Mouse (Mus musculus) hematopoietic stem cell, adult 5-6 weeks (primary cell): ENCODE measurements around the gene Maco1. TPM values are rescaled to one million over a fixed set of nuclear protein-coding genes. Genes with fewer than 3 reads are reported as not detected.
"Not testable (repeated sequence)": the region's sequence is repeated elsewhere in the genome, so short reads cannot be mapped to it uniquely, and the experiment has no call there.

Experiments used
- ATAC-seq, 2 experiments: fragments of 125-278 bp in 1 of 2; replicated peaks in 1 of 2; 2 replicates each; pipeline ENCODE4 v1.8.0; 2016 to 2017; ENCODE audit warnings: inconsistent platforms in 2 of 2, mild to moderate bottlenecking in 2 of 2, moderate number of reproducible peaks in 2 of 2, low read depth in 1 of 2, moderate TSS enrichment in 1 of 2; ENCODE audit not compliant: low FRiP score in 2 of 2, poor library complexity in 2 of 2, severe bottlenecking in 2 of 2, insufficient read depth in 1 of 2, low TSS enrichment in 1 of 2
- total RNA-seq: library from RNA; stranded (forward); fragments of 172-1452, 232-1000 nt; gene quantifications from 2 replicates; pipeline ENCODE4 v1.2.3, GENCODE M21; 2017

The Maco1 gene
- total RNA-seq, 1 experiment from 2014 or later: 79.2 TPM

DNA sequence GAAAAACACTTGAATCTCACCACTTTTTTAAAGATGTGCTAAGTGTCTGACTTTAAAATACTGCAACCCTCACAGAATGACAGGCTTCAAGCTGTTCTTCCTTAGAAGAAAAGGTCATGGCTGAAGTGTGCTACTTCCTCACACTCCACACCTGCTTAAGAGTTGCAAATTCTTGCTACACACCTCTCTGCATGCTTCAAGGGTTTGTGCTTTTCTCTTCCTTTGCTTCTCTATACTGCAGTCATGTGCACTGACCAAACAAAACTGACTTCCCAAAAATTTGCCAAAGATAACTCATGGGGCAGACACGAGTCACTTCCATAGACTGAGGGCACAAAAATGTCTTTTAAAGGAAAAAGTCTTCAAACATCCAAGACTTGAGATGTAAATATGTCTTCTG, 14.9 kb downstream of the Maco1 start:
- peak in 1 of 2 experiments; percentile 32; a peak in 1 of 4 replicates for ATAC-seq

DNA sequence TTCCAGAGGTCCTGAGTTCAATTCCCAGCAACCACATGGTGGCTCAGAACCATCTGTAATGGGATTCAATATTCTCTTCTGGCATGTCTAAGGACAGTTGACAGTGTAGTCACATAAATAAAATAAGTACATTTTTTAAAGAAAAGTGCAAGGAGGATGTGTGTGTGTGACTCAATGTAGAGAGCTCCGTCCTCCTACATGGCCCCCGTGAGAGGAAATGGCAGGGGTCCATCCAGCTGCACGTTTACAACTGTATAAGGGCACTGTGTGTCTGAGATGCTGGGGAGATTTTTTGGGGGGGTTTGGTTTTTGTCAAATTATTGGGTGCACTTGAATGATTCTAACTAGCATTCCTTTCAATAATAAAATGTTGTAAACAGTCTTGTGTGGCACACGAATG, 17.7 kb downstream of the Maco1 start:
- no peak for ATAC-seq

DNA sequence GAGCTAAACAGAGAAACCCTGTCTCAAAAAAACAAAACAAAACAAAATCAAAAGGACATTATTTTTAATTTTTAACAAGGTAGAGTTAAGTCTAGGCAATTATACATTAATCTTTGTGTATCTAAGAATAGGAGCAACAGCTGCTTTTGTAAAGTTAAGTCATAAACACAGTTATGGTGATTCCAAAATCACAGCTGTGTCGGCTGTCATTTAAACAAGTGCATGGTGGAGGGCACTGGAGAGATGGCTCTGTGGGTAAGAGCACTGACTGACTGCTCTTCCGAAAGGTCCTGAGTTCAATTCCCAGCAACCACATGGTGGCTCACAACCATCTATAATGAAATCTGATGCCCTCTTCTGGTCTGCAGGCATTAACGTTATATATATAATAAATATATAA, 21.2 kb downstream of the Maco1 start:
- no peak for ATAC-seq

DNA sequence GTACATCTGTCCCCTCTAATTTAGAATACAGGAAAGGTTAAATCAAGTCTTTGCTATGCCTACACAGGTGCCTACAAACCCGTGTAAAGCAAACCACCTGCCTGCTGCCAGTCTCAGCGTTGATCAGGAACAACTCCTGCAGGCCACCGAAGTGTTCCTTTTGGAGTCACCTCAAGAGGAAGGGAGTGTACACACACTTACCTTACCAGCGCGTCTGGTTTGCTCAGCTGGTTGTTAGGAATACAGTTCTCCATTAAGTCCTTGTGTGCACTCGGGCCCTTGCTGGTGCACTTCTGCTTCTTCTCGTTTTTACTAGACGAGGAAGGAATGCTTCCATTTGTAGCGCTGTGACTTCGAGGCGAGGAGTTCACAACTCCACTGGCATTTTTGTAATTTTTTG, 25.3 kb downstream of the Maco1 start:
- ATAC-seq: no peak

DNA sequence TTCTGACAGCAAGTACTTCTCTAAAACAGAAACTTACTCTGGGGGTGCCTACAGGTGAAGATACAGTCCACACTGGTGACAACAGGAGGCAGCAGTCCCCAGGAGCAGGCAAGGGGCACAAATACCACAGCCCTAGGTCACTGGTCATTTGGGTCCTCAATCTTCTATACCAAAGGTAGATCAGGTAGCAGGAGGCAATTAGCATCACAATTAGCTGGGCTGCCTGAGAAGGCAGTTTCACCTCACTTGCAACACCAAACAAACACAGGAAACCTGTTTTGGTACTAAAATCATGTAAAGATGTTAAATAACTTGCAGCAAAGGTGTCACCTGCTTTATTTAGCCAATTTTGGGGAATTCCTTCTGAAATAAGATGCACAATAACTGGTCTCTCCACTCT, 26.8 kb downstream of the Maco1 start:
- no peak for ATAC-seq

DNA sequence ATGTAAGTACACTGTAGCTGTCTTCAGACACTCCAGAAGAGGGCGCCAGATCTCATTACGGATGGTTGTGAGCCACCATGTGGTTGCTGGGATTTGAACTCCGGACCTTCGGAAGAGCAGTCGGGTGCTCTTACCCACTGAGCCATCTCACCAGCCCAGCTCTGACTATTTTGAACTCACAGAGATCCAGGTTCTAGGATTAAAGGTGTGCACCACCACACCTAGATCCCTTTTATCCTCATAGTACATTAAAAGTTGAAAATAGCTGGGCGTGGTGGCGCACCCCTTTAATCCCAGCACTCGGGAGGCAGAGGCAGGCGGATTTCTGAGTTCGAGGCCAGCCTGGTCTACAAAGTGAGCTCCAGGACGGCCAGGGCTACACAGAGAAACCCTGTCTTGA, 27.3 kb downstream of the Maco1 start:
- ATAC-seq: not testable (repeated sequence)

DNA sequence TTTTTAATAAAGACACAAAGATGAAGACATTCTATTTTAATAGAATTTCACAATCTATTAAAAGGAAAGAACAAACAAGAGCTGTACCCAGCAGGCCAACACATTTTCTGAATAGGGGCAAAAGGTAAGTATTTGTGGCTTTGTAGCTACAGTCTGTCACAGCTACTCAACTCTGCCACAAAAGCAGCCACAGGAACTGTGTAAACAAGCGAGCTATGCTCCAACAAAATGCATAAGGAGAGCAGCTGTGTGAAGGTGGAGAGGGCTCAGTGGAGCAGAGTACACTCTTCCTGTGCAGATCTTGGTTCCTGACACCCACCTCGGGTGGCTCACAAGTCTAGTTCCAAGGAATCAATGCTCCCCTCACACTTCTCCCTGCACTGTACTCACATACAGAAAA, 29.6 kb downstream of the Maco1 start:
- ATAC-seq: no peak

DNA sequence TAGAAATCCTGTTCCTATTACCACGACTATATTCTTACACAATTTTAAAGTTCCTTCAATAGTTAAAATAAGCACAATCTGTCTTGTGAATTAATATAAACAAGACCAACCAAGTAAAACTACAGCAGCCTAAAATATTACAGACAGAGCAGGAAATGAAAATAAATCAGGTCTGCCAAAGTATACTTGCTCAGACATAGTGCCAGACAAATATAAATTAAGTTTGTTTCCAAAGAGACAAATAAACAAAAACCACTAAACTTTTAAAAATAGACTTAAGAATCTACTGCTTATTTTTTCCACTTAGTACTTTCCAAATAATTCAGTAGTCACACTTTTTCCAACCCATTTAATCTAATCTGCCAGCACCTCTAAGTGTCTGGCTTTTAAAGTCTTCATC, 32.1 kb downstream of the Maco1 start:
- ATAC-seq: no peak

DNA sequence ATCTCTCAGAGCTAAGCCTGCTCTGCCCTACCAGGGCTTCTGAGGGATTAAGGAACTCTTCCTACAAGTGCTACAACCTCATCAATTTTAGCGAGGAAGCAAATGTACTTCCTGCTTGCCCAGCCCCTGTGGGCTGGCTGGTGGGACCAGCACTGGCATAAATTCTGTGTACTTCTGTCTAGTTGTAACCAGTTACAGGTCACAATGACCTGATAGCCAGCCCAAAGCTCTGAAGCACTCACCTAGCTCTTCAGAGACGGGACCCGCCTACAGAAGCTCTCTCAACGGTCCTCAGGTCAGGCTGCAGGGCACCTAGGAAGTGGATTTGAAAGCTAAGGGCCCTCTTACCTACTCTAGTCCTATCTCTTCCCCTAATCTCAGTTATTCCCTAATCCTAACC, 35.4 kb downstream of the Maco1 start:
- no peak for ATAC-seq

DNA sequence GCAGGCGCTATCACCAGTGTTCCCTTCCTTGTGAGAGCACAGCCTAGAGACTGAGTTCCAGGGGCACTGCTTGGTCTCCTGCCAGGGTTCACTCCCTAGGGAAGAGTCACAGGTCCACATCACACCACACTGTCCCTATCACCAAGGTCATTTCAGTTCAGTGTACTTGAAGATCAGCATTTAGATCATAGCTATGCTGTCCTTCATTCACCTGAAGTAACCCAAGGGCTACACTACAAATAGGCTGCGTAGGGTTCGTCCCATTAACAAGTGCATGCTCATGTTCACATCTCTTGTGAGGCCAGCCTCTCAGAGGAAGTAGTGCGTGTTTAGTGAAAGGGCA, 38.9 kb downstream of the Maco1 start:
- ATAC-seq: no peak

DNA sequence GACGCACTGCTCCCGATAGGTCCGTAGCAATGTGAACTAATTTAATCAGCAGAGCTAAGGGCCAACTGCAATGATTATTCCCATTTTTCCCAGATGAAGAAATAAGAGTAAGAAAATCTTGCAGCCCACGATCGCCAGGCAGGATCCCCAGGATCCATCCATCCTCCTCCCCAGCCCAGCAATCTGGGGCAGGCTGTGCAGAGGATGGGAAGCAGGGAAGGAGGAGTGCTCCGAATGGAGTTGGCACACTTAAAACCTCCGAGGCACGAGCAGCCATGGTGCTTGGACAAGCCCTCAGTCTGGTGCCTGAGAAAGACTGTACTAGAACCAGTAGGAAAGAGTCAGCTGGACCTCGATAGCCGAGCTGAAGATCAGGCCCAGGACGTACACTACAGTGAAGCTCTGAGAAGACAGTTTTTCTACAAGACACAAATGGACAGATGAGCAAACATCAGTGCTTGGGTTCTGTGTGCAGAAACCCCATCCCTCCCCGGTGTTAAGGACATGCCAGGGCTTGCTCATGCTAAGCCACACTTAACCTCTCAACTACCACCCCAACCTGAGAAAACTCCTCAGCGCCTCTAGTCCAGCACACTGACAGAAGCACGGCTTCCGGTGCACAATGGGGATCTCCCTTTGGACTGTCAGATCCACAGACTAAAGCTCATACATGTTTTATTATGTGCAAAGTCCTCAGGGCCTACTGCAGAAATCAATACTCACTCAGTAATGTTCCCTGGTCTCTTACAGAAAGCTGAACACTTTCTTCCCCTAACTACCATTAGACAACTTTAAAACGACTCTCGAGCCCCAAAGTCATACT, 39.5 kb downstream of the Maco1 start:
- no peak for ATAC-seq

DNA sequence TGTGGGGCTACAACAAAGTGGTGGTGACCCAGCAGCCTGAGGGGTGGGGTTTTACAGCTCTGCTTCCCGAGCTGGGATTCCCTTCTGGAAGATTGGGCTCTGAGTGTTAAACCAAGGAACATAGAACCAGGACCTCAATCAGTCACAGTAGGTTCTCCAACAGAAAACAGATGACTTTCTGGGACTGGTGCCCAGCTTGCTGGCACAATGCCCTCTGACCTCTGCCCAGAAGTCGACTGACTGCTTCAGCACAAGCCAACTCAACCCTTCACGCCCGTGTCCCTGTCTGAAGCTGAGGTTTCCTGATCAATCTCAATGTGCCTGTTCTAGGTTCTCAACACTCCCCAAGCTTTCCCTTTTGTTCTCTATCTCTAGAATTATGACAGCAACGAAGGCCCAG, 48.4 kb downstream of the Maco1 start:
- ATAC-seq: no peak

DNA sequence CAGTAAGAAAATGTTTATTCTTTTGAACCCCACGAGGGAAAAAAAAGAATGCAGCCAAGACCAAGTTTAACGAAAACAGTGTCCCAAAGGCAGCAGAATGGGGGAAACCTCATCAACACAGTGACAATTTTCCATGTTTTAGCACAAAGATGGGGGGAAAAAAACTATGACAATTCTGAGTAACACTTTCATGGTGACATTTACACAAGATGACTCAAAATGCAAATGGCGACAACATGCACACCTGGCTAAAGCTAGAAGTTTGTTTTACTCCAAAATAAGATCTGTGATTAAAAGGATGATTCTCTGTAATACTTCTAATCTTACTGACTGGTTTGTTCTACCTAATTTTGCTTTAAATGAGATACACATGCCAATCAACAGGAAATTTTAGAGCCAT, 50.4 kb downstream of the Maco1 start:
- no peak for ATAC-seq

DNA sequence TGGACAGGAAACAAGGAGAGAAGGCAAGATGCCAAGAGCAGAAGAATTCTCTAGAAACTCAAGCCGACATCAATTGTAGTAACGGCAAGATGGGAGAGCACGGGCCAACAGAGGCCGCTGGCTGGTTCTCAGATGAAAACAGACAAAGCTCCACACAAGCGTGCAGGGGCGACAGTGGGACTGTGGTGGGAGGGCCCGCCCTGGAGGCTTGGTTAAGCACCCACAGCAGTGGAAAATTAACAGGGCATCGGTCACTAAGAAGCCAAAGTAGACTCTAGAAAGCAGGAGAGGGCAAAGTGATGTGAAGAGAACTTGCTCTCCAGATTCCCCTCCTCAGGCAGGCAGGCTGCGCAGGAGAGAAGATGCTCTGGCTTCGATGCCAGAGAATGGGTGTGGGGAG, 51.0 kb downstream of the Maco1 start:
- ATAC-seq: no peak

DNA sequence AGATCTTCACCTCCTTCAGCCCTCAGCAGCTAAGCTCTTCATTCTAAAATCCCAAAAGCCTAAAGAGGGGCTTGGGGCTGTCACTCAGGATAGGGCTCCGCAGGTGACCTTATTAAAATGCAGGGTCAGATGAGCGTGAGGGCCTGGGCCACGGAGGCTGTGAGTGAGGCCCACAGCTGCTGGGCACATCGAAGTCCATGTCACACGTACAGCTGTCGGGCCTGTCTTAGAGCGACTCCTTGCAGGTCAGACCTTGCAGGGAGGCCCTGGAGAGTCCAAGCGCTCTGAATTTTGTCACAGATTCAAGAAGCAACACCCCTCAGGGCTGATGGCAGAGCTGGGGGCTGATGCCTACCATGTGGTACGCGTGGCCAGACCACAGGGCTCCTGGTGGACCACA, 52.5 kb downstream of the Maco1 start:
- ATAC-seq: no peak

DNA sequence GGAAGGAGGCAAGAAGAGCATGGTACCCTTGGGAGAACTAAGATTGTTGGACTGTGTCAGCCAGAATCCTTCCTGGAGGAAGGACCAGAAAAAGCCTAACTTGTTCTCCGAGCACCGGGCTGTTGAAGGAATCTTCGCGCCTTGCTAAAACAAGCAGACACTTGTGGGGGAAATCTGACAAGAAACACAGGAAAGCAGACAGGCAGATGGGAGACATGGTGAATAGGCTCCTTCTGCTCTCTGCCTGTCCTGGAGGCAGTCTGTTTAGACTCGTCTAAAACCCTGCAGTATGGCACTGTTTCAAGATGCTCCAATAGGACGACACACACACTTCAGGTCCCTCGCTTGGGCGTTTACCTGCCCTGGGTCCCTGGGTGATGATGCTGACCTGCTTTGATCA, 53.0 kb downstream of the Maco1 start:
- no peak for ATAC-seq

DNA sequence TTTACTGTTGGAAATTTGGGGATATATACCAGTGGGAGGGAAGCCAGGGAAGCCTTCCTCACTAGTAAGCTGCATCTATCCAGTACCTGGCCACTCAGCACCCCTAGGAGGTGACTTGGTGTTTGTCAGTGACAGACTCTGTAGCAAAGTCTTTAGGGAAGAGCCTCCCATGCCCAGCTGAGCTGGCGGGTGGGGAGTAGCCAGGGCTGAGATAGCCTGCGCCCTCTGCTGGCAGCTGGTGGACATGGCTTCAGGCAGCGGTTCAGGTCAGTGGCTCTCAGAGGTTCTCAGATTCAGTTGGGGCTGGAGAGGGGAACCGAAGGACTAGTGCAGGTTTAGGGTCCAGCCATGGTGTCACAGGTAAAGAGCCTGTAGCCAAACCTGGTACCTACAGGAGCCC, 53.9 kb downstream of the Maco1 start:
- ATAC-seq: peak; percentile 70 to 77

DNA sequence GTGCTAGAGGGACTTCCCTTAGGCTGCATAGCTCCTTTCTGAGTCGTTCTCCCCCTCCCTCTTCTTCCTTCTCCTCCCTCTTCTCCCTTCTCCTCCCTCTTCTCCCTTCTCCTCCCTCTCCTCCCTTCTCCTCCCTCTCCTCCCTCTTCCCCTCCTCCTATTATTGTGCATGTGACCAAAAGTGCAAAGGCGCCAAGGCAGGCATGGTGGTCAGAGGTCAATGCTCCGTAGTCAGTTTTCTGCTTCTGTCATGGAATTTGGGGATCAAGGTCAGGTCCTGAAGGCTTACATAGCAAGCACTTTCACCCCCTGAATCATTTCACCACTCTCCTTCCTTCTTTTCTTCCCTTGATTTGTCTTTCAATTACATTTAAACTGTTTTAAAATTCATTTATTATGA, 54.3 kb downstream of the Maco1 start:
- no peak for ATAC-seq

DNA sequence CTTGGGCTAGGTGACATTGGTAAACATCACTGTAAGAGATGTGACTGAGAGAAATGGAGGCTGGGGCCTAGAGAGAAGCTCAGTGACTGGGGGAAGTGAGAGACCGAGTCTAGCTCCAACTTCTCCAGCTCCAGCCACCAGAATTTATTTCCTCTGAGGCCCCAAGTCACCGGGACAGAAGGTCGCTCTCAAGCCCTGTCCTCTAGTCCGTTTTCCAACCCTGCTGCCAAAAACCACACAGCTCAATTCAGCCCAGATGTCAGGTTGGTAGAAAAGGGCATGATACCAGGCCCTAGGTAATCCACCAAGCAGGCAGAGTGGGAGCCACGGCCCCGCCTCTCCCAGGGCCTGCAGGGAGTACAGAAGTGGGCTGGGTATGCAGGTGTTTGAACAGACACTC, 55.5 kb downstream of the Maco1 start:
- ATAC-seq: no peak
